Comparison of ENCODE assay signal across 8 mouse cellular contexts in genomic region chr17:5798221-5798801, GRCm38 (mm10). TPM values are rescaled to one million over a fixed set of nuclear protein-coding genes. Genes with fewer than 3 reads are reported as not detected.
DNase-seq lines count a peak whose midpoint lies in the region; ATAC-seq and TF ChIP-seq lines count a peak whose summit lies in the region.

No protein-coding gene starts in this region.

- no peak overlapping the region for H3K4me3 ChIP-seq in heart, postnatal 0 days (ENCODE audit: low read depth, low read length)
- H3K4me3 ChIP-seq in forebrain, embryonic 15.5 days: no peak overlapping the region

- intact Hi-C loops in heart, postnatal 36 days (cut with DNase I): loop anchor here (5.0 kb wide), 2 partner anchors 179 to 219 kb away; no protein-coding TSS in a partner anchor
- intact Hi-C loops in gastrocnemius, postnatal 14 days (cut with DNase I; ENCODE audit: low total_unique reads): loop anchor here (5.0 kb wide), 1 partner anchor 89 kb away; no protein-coding TSS in a partner anchor

- DNase-seq in heart, adult 11 months: peak; percentile 97
- no peak for DNase-seq in heart, postnatal 36 days
- DNase-seq in MEL-GATA-1-ER (ENCODE audit: extremely low read depth, low read depth): peak; percentile 79
- DNase-seq in heart, postnatal 0 days (ENCODE audit: low spot score): no peak
- DNase-seq in retina, postnatal 1 day: peak; percentile 39
- no peak for DNase-seq in gastrocnemius, postnatal 14 days
- no peak for DNase-seq in frontal cortex, postnatal 10 days (ENCODE audit: low spot score in 2 of 2)

- TF ChIP-seq CTCF in heart, postnatal 0 days (IDR thresholded peaks at IDR 0.05; ENCODE audit: low read depth): no peak

- 20% methylated on average over 13 of the region's 13 CpGs for WGBS in heart, postnatal 0 days
- WGBS in forebrain, embryonic 15.5 days: 69% methylated on average over 13 of the region's 13 CpGs

- H3K9ac ChIP-seq in heart, postnatal 0 days (replicated peaks; ENCODE audit: low read depth, low read length): no peak overlapping the region
- H3K9ac ChIP-seq in forebrain, embryonic 15.5 days (replicated peaks): no peak overlapping the region

- no peak for TF ChIP-seq EP300 in heart, postnatal 0 days (IDR thresholded peaks at IDR 0.05; ENCODE audit: low read depth)

- no peaks in the 10 kb centered on the region for H3K36me3 ChIP-seq in heart, postnatal 0 days (replicated peaks; ENCODE audit: control insufficient read depth, insufficient read depth, low read length)
- no peaks in the 10 kb centered on the region for H3K36me3 ChIP-seq in forebrain, embryonic 15.5 days

- H3K4me2 ChIP-seq in heart, postnatal 0 days (ENCODE audit: low read depth, low read length): no peak overlapping the region
- H3K4me2 ChIP-seq in forebrain, embryonic 15.5 days (replicated peaks): no peak overlapping the region

- no peaks in the 10 kb centered on the region for H3K9me3 ChIP-seq in heart, postnatal 0 days (replicated peaks; ENCODE audit: control insufficient read depth, low read length)
- H3K9me3 ChIP-seq in forebrain, embryonic 15.5 days: no peaks in the 10 kb centered on the region

- H3K27me3 ChIP-seq in heart, postnatal 0 days (ENCODE audit: control insufficient read depth, insufficient read depth, low read length): no peaks in the 10 kb centered on the region
- H3K27me3 ChIP-seq in forebrain, embryonic 15.5 days: no peaks in the 10 kb centered on the region

- no peak overlapping the region for H3K27ac ChIP-seq in heart, postnatal 0 days (ENCODE audit: low read depth)
- no peak overlapping the region for H3K27ac ChIP-seq in forebrain, embryonic 15.5 days (replicated peaks)

- ATAC-seq in heart, postnatal 0 days (ENCODE audit: insufficient read depth, low read depth): peak; percentile 34; the same call in 1 of the 2 replicates
- no peak for ATAC-seq in forebrain, embryonic 15.5 days (replicated peaks)

- H3K4me1 ChIP-seq in heart, postnatal 0 days (ENCODE audit: control insufficient read depth, insufficient read depth): peaks cover 19% of the 10 kb centered on the region
- H3K4me1 ChIP-seq in forebrain, embryonic 15.5 days: peaks cover 10% of the 10 kb centered on the region; the same call in 1 of the 2 replicates

RNA-seq across cellular contexts. Expression of gene Snx9, which starts 42.8 kb away (rescaled TPM):
- 10 to 100 TPM; 31.0 to 32.6 TPM for total RNA-seq in heart, postnatal 36 days (2021)
- 21.0 and 25.7 TPM in 2 replicates for total RNA-seq in heart, postnatal 0 days (2014; rRNA removed; ENCODE audit: low replicate concordance)
- 16.0 and 16.6 TPM in 2 replicates for polyA plus RNA-seq in heart, postnatal 0 days (2015; fragmentation: Nextera tagmentation; extraction: Ambion mirVana)
- total RNA-seq in gastrocnemius, postnatal 14 days (2021): 10 to 100 TPM; 21.0 to 23.9 TPM
- 5.9 and 6.9 TPM in 2 replicates for polyA plus RNA-seq in forebrain, embryonic 15.5 days (2015; fragmentation: Nextera tagmentation; extraction: Ambion mirVana)

Comparison
In these comparisons a context has a peak if more than half of its experiments do, and no peak if none do; other contexts are left out.
1. DNase-seq: peak in heart, adult 11 months (single experiment), MEL-GATA-1-ER (single experiment) and retina, postnatal 1 day (single experiment); none in heart, postnatal 36 days (0 of 2), heart, postnatal 0 days (single experiment), gastrocnemius, postnatal 14 days (single experiment) and frontal cortex, postnatal 10 days (0 of 2).